Mouse (Mus musculus) cerebellum, adult 9-11 months (tissue): ENCODE results near the gene Exog.
A peak's percentile ranks its signal among the peaks of the same experiment; 100 is the strongest.

Source experiments
- DNase-seq: peaks from one replicate; pipeline ENCODE4 v3.0.0; 2022

The Exog gene

GRCm38 (mm10) chr9:119444738-119445429, at the start of gene Exog:
Exog (plus strand) TSS chr9:119444943.
- DNase-seq, result peak; percentile 98

- DNase-seq, result no peak
Observed at GRCm38 (mm10) chr9:119401351-119401750, 43.4 kb upstream of the Exog start.

- DNase-seq, result peak; percentile 93
Observed at GRCm38 (mm10) chr9:119401801-119402214, 42.9 kb upstream of the Exog start, which contains the start of gene Acvr2b. Acvr2b (plus strand) TSS chr9:119402118.

- DNase-seq, result peak; percentile 70
Observed at GRCm38 (mm10) chr9:119402253-119403235, 42.2 kb upstream of the Exog start.

GRCm38 (mm10) chr9:119403236-119403641, 41.5 kb upstream of the Exog start:
- peak; percentile 56 for DNase-seq

GRCm38 (mm10) chr9:119404090-119404489, 40.7 kb upstream of the Exog start:
- DNase-seq, result no peak

- DNase-seq, result no peak
Observed at GRCm38 (mm10) chr9:119407884-119408283, 36.9 kb upstream of the Exog start.

- no peak for DNase-seq
Observed at GRCm38 (mm10) chr9:119408898-119409664, 35.7 kb upstream of the Exog start.

- no peak for DNase-seq
Observed at GRCm38 (mm10) chr9:119409864-119410263, 34.9 kb upstream of the Exog start.

- no peak for DNase-seq
Observed at GRCm38 (mm10) chr9:119418025-119418424, 26.7 kb upstream of the Exog start.

GRCm38 (mm10) chr9:119419852-119420438, 24.8 kb upstream of the Exog start:
- DNase-seq, result peak; percentile 78

- DNase-seq, result peak; percentile 54
Observed at GRCm38 (mm10) chr9:119425217-119425975, 19.3 kb upstream of the Exog start.

GRCm38 (mm10) chr9:119425976-119426415, 18.7 kb upstream of the Exog start:
- DNase-seq, result no peak

- DNase-seq, result no peak
Observed at GRCm38 (mm10) chr9:119426483-119426882, 18.3 kb upstream of the Exog start.

GRCm38 (mm10) chr9:119430311-119430710, 14.4 kb upstream of the Exog start:
- DNase-seq, result peak; percentile 80

GRCm38 (mm10) chr9:119435855-119436254, 8.9 kb upstream of the Exog start:
- no peak for DNase-seq

GRCm38 (mm10) chr9:119438065-119438464, 6.7 kb upstream of the Exog start:
- DNase-seq, result no peak

- DNase-seq, result no peak
Observed at GRCm38 (mm10) chr9:119438498-119439000, 6.2 kb upstream of the Exog start.

- no peak for DNase-seq
Observed at GRCm38 (mm10) chr9:119445737-119446136, 994 bp downstream of the Exog start.

GRCm38 (mm10) chr9:119455967-119456366, 11.2 kb downstream of the Exog start:
- DNase-seq, result no peak

GRCm38 (mm10) chr9:119457122-119457521, 12.4 kb downstream of the Exog start:
- DNase-seq, result no peak
